Mouse (Mus musculus): ENCODE measurements at regions not wholly inside any gene's neighbourhood (a gene's known extent, or its start where the extent isn't known, plus 50 kb on each side); places are given as distances from the start of the nearest gene placed in this dataset.
"Not testable (repeated sequence)": the region's sequence is repeated elsewhere in the genome, so short reads cannot be mapped to it uniquely, and the experiment has no call there.

GRCm38 (mm10) chr3:124067061-124067460, 253.6 kb upstream of the Tram1l1 start:
- Histone ChIP-seq H3K9ac (no peak overlapping the region), H3K4me3 (no peak overlapping the region), H3K27ac (replicated peaks) (no peak overlapping the region), H3K4me1 (replicated peaks) (no peaks in the 10 kb centered on the region), H3K9me3 (no peaks in the 10 kb centered on the region), H3K36me3 (no peaks in the 10 kb centered on the region), H3K27me3 (no peaks in the 10 kb centered on the region), H3K4me2 (no peak overlapping the region)
- ATAC-seq (ENCODE audit: low FRiP score, low read depth), result 0 out of 2 replicates have a peak, but pooled peaks have one; percentile 45
- 59% methylated on average over 3 of the region's 3 CpGs for WGBS

DNA sequence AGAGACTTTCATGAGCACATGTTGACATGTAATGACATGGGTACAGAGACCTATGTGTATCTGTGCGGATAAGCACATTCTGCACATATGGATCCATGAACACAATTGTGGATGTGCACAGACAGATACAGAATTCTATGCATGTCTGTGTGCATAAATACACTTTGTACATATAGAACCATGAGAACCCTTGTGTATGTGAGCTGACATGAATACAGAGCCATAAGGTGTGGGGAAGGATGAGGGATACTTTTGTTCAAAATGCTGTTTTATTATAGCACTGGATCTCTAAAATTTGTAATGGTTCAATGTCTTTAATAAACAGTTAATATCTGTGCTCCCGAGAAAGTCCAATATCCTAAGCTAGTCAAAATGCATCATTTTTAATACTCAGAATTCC, 253.1 kb upstream of the Tram1l1 start:
- Histone ChIP-seq H3K27ac (replicated peaks) (peak overlapping the region; percentile 39; the same call in 1 of the 2 replicates), H3K9ac (no peak overlapping the region), H3K36me3 (no peaks in the 10 kb centered on the region), H3K27me3 (no peaks in the 10 kb centered on the region), H3K4me1 (replicated peaks) (no peaks in the 10 kb centered on the region), H3K9me3 (no peaks in the 10 kb centered on the region), H3K4me2 (no peak overlapping the region), H3K4me3 (no peak overlapping the region)
- 64% methylated on average over 2 of the region's 2 CpGs for WGBS
- no peak for ATAC-seq (ENCODE audit: low FRiP score, low read depth)

DNA sequence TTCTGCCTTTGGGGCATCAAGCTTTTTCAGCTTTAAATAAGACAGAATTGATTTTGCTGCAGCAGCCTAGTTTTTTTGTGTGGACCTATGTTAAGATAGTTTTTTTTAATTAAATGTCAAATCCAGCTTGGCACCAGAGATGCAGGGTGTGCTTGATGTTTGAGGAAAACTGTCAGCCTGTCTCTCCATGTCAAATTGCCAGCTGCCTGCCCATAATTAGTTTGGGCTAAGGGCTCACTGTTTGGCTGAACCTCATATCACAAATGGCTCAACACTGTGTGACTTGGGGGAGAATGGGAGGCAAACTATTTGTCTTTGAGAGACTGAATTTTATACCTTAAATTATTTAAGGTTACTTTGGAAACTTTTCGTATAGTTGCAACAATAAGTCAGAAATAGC, 252.7 kb upstream of the Tram1l1 start:
- no peaks in the 10 kb centered on the region for H3K4me1 ChIP-seq (replicated peaks)
- H3K4me2 ChIP-seq, result no peak overlapping the region
- ATAC-seq (ENCODE audit: low FRiP score, low read depth), result no peak
- no peak overlapping the region for H3K4me3 ChIP-seq
- no peak overlapping the region for H3K9ac ChIP-seq
- H3K27me3 ChIP-seq, result no peaks in the 10 kb centered on the region
- H3K9me3 ChIP-seq, result no peaks in the 10 kb centered on the region
- no peaks in the 10 kb centered on the region for H3K36me3 ChIP-seq
- no peak overlapping the region for H3K27ac ChIP-seq (replicated peaks)
- WGBS, result 67% methylated on average over 1 of the region's 1 CpGs

GRCm38 (mm10) chr3:124069182-124069581, 251.5 kb upstream of the Tram1l1 start:
- H3K27ac ChIP-seq (replicated peaks), result no peak overlapping the region
- no peaks in the 10 kb centered on the region for H3K9me3 ChIP-seq

GRCm38 (mm10) chr3:124075974-124076606, 244.6 kb upstream of the Tram1l1 start:
- no peak overlapping the region for H3K9ac ChIP-seq
- 42% methylated on average over 6 of the region's 6 CpGs for WGBS
- H3K36me3 ChIP-seq, result no peaks in the 10 kb centered on the region
- H3K4me1 ChIP-seq (replicated peaks), result peaks cover 9% of the 10 kb centered on the region
- H3K4me3 ChIP-seq, result no peak overlapping the region
- peak overlapping the region; percentile 63; the same call in 1 of the 2 replicates for H3K27ac ChIP-seq (replicated peaks)
- no peak overlapping the region for H3K4me2 ChIP-seq
- no peaks in the 10 kb centered on the region for H3K27me3 ChIP-seq
- H3K9me3 ChIP-seq, result no peaks in the 10 kb centered on the region
- 0 out of 2 replicates have a peak, but pooled peaks have one; percentile 38 for ATAC-seq (ENCODE audit: low FRiP score, low read depth)

More at GRCm38 (mm10) chr3:124069182-124069581, 251.5 kb upstream of the Tram1l1 start:
- WGBS, result 83% methylated on average over 1 of the region's 1 CpGs
- no peak for ATAC-seq (ENCODE audit: low FRiP score, low read depth)
- Histone ChIP-seq H3K36me3 (no peaks in the 10 kb centered on the region), H3K27me3 (no peaks in the 10 kb centered on the region), H3K4me3 (no peak overlapping the region), H3K4me1 (replicated peaks) (no peaks in the 10 kb centered on the region), H3K9ac (no peak overlapping the region), H3K4me2 (no peak overlapping the region)

GRCm38 (mm10) chr3:124092404-124093121, 228.1 kb upstream of the Tram1l1 start:
- H3K9ac ChIP-seq, result no peak overlapping the region
- no peaks in the 10 kb centered on the region for H3K4me1 ChIP-seq (replicated peaks)
- H3K4me2 ChIP-seq, result no peak overlapping the region
- no peak overlapping the region for H3K27ac ChIP-seq (replicated peaks)
- 84% methylated on average over 9 of the region's 9 CpGs for WGBS
- H3K4me3 ChIP-seq, result no peak overlapping the region
- no peaks in the 10 kb centered on the region for H3K27me3 ChIP-seq
- ATAC-seq (ENCODE audit: low FRiP score, low read depth), result no peak
- no peaks in the 10 kb centered on the region for H3K36me3 ChIP-seq
- no peaks in the 10 kb centered on the region for H3K9me3 ChIP-seq

DNA sequence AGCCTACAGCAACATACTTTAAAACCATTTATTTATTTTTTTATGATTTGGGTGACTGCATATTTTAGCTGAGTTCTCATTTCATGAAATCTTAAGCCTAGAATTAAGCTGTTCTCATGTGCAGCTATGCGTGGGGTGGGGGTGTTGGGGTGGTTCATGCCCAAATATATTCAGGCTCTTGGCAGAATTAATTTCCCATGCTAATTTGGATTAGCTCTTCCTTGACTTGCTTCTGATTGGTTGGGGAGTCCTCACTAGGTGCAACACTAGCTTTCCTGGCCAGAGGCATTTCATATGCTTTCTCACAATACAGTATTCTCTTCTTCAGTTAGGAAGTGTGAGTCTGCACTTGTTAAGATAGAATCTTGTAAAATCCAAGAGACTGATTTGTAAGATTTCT, 206.7 kb upstream of the Tram1l1 start:
- WGBS, result 76% methylated on average over 1 of the region's 1 CpGs
- no peaks in the 10 kb centered on the region for H3K27me3 ChIP-seq
- no peak for ATAC-seq (ENCODE audit: low FRiP score, low read depth)

DNA sequence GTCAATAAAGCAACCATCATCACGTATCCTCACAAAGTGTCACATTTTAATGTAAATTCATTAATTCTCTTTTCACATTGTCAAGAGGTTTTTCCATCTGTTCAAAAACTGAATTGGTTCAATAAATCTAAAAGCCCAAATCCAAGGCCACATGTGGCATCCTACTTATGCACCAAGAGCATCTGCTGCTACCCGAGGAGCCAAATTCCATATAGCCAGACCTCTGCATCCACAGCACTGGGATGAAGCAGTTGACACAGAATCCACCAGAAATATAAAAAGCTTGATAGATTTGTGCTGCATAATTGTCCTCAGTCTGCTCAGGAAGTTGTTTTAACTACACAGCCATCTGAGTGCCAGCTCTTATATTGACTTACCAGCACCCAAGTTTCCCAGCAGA, 164.4 kb upstream of the Tram1l1 start:
- Histone ChIP-seq H3K4me1 (replicated peaks) (no peaks in the 10 kb centered on the region), H3K27me3 (no peaks in the 10 kb centered on the region), H3K36me3 (no peaks in the 10 kb centered on the region), H3K9me3 (no peaks in the 10 kb centered on the region), H3K27ac (replicated peaks) (no peak overlapping the region), H3K9ac (no peak overlapping the region), H3K4me3 (no peak overlapping the region), H3K4me2 (no peak overlapping the region)
- no peak for ATAC-seq (ENCODE audit: low FRiP score, low read depth)
- WGBS, result 54% methylated on average over 2 of the region's 2 CpGs

More for the DNA sequence above, 206.7 kb upstream of the Tram1l1 start:
- Histone ChIP-seq H3K4me1 (replicated peaks) (no peaks in the 10 kb centered on the region), H3K27ac (replicated peaks) (no peak overlapping the region), H3K36me3 (no peaks in the 10 kb centered on the region), H3K9ac (no peak overlapping the region), H3K4me3 (no peak overlapping the region), H3K4me2 (no peak overlapping the region), H3K9me3 (no peaks in the 10 kb centered on the region)

GRCm38 (mm10) chr3:124157858-124158655, 162.6 kb upstream of the Tram1l1 start:
- 80% methylated on average over 6 of the region's 6 CpGs for WGBS
- Histone ChIP-seq H3K4me2 (no peak overlapping the region), H3K9me3 (no peaks in the 10 kb centered on the region), H3K9ac (no peak overlapping the region), H3K27ac (replicated peaks) (no peak overlapping the region), H3K4me1 (replicated peaks) (no peaks in the 10 kb centered on the region), H3K36me3 (no peaks in the 10 kb centered on the region), H3K27me3 (no peaks in the 10 kb centered on the region), H3K4me3 (no peak overlapping the region)
- ATAC-seq (ENCODE audit: low FRiP score, low read depth), result no peak

GRCm38 (mm10) chr3:124193331-124193730, 127.3 kb upstream of the Tram1l1 start:
- not testable (repeated sequence) for H3K27ac ChIP-seq (replicated peaks); H3K4me2 ChIP-seq; H3K4me3 ChIP-seq; H3K9ac ChIP-seq; H3K9me3 ChIP-seq; ATAC-seq (ENCODE audit: low FRiP score, low read depth); H3K27me3 ChIP-seq; H3K4me1 ChIP-seq (replicated peaks); H3K36me3 ChIP-seq
- 71% methylated on average over 6 of the region's 6 CpGs for WGBS

GRCm38 (mm10) chr3:124200226-124200940, 120.3 kb upstream of the Tram1l1 start:
- not testable (repeated sequence) for ATAC-seq (ENCODE audit: low FRiP score, low read depth); H3K27ac ChIP-seq (replicated peaks)

More at GRCm38 (mm10) chr3:124200226-124200940, 120.3 kb upstream of the Tram1l1 start:
- not testable (repeated sequence) for H3K36me3 ChIP-seq; H3K27me3 ChIP-seq; H3K4me3 ChIP-seq; H3K9me3 ChIP-seq; H3K4me1 ChIP-seq (replicated peaks); H3K4me2 ChIP-seq; H3K9ac ChIP-seq
- 88% methylated on average over 9 of the region's 9 CpGs for WGBS
